Mouse (Mus musculus): ENCODE measurements at regions not wholly inside any gene's neighbourhood (a gene's known extent, or its start where the extent isn't known, plus 50 kb on each side); places are given as distances from the start of the nearest gene placed in this dataset.

GRCm38 (mm10) chr16:93459497-93460240, 144.2 kb downstream of the Setd4 start:
- H3K4me3 ChIP-seq (ENCODE audit: low read length): no peak overlapping the region
- no peak overlapping the region for H3K27ac ChIP-seq (ENCODE audit: low read length)
- no peak overlapping the region for H3K4me2 ChIP-seq (ENCODE audit: low read depth, low read length)
- H3K9me3 ChIP-seq (ENCODE audit: control insufficient read depth, low read length): no peaks in the 10 kb centered on the region
- no peak overlapping the region for H3K9ac ChIP-seq (ENCODE audit: low read depth, low read length)
- 60% methylated on average over 12 of the region's 12 CpGs for WGBS
- H3K36me3 ChIP-seq (ENCODE audit: control insufficient read depth, insufficient read depth, low read length): no peaks in the 10 kb centered on the region
- H3K27me3 ChIP-seq (replicated peaks; ENCODE audit: control insufficient read depth, insufficient read depth, low read length): no peaks in the 10 kb centered on the region
- peaks cover 4% of the 10 kb centered on the region; the same call in 1 of the 2 replicates for H3K4me1 ChIP-seq (ENCODE audit: control insufficient read depth, insufficient read depth, low read length)
- no peak for ATAC-seq

GRCm38 (mm10) chr16:93458598-93459496, 145.0 kb downstream of the Setd4 start:
- H3K27me3 ChIP-seq (replicated peaks; ENCODE audit: control insufficient read depth, insufficient read depth, low read length): no peaks in the 10 kb centered on the region
- no peaks in the 10 kb centered on the region for H3K36me3 ChIP-seq (ENCODE audit: control insufficient read depth, insufficient read depth, low read length)
- WGBS: 48% methylated on average over 25 of the region's 25 CpGs
- peaks cover 4% of the 10 kb centered on the region; the same call in 1 of the 2 replicates for H3K4me1 ChIP-seq (ENCODE audit: control insufficient read depth, insufficient read depth, low read length)
- H3K9ac ChIP-seq (ENCODE audit: low read depth, low read length): no peak overlapping the region
- H3K9me3 ChIP-seq (ENCODE audit: control insufficient read depth, low read length): no peaks in the 10 kb centered on the region
- no peak for ATAC-seq
- no peak overlapping the region for H3K4me3 ChIP-seq (ENCODE audit: low read length)
- H3K27ac ChIP-seq (ENCODE audit: low read length): no peak overlapping the region
- no peak overlapping the region for H3K4me2 ChIP-seq (ENCODE audit: low read depth, low read length)

GRCm38 (mm10) chr16:93458011-93458585, 145.8 kb downstream of the Setd4 start:
- Histone ChIP-seq H3K4me1 (ENCODE audit: control insufficient read depth, insufficient read depth, low read length) (peaks cover 4% of the 10 kb centered on the region; the same call in 1 of the 2 replicates), H3K36me3 (ENCODE audit: control insufficient read depth, insufficient read depth, low read length) (no peaks in the 10 kb centered on the region), H3K4me2 (ENCODE audit: low read depth, low read length) (no peak overlapping the region), H3K9me3 (ENCODE audit: control insufficient read depth, low read length) (no peaks in the 10 kb centered on the region), H3K4me3 (ENCODE audit: low read length) (no peak overlapping the region), H3K27me3 (replicated peaks; ENCODE audit: control insufficient read depth, insufficient read depth, low read length) (no peaks in the 10 kb centered on the region), H3K27ac (ENCODE audit: low read length) (no peak overlapping the region), H3K9ac (ENCODE audit: low read depth, low read length) (no peak overlapping the region)
- WGBS: 89% methylated on average over 20 of the region's 20 CpGs
- no peak for ATAC-seq

GRCm38 (mm10) chr16:93456706-93457425, 147.0 kb downstream of the Setd4 start:
- Histone ChIP-seq H3K27me3 (replicated peaks; ENCODE audit: control insufficient read depth, insufficient read depth, low read length) (no peaks in the 10 kb centered on the region), H3K9ac (ENCODE audit: low read depth, low read length) (no peak overlapping the region), H3K27ac (ENCODE audit: low read length) (no peak overlapping the region), H3K36me3 (ENCODE audit: control insufficient read depth, insufficient read depth, low read length) (no peaks in the 10 kb centered on the region), H3K4me3 (ENCODE audit: low read length) (no peak overlapping the region), H3K4me2 (ENCODE audit: low read depth, low read length) (no peak overlapping the region), H3K4me1 (ENCODE audit: control insufficient read depth, insufficient read depth, low read length) (peaks cover 4% of the 10 kb centered on the region; the same call in 1 of the 2 replicates), H3K9me3 (ENCODE audit: control insufficient read depth, low read length) (no peaks in the 10 kb centered on the region)
- no peak for ATAC-seq
- 83% methylated on average over 17 of the region's 17 CpGs for whole genome bisulfite sequencing

- H3K4me1 ChIP-seq (ENCODE audit: control insufficient read depth, insufficient read depth, low read length): peaks cover 4% of the 10 kb centered on the region; the same call in 1 of the 2 replicates
- no peak overlapping the region for H3K9ac ChIP-seq (ENCODE audit: low read depth, low read length)
- no peaks in the 10 kb centered on the region for H3K9me3 ChIP-seq (ENCODE audit: control insufficient read depth, low read length)
- WGBS: 25% methylated on average over 8 of the region's 8 CpGs
- no peaks in the 10 kb centered on the region for H3K36me3 ChIP-seq (ENCODE audit: control insufficient read depth, insufficient read depth, low read length)
- H3K27me3 ChIP-seq (replicated peaks; ENCODE audit: control insufficient read depth, insufficient read depth, low read length): no peaks in the 10 kb centered on the region
- ATAC-seq: peak; percentile 59
- no peak overlapping the region for H3K4me3 ChIP-seq (ENCODE audit: low read length)
- H3K27ac ChIP-seq (ENCODE audit: low read length): no peak overlapping the region
- H3K4me2 ChIP-seq (ENCODE audit: low read depth, low read length): no peak overlapping the region
Measured at GRCm38 (mm10) chr16:93454080-93454997, 149.5 kb downstream of the Setd4 start.

- ATAC-seq: no peak
- no peaks in the 10 kb centered on the region for H3K9me3 ChIP-seq (ENCODE audit: control insufficient read depth, low read length)
- H3K4me1 ChIP-seq (ENCODE audit: control insufficient read depth, insufficient read depth, low read length): no peaks in the 10 kb centered on the region
- no peak overlapping the region for H3K27ac ChIP-seq (ENCODE audit: low read length)
- no peaks in the 10 kb centered on the region for H3K36me3 ChIP-seq (ENCODE audit: control insufficient read depth, insufficient read depth, low read length)
- H3K9ac ChIP-seq (ENCODE audit: low read depth, low read length): no peak overlapping the region
- no peaks in the 10 kb centered on the region for H3K27me3 ChIP-seq (replicated peaks; ENCODE audit: control insufficient read depth, insufficient read depth, low read length)
- H3K4me2 ChIP-seq (ENCODE audit: low read depth, low read length): no peak overlapping the region
- 85% methylated on average over 9 of the region's 9 CpGs for WGBS
- H3K4me3 ChIP-seq (ENCODE audit: low read length): no peak overlapping the region
Measured at GRCm38 (mm10) chr16:93453056-93453455, 150.8 kb downstream of the Setd4 start.

GRCm38 (mm10) chr16:93450896-93451295, 153.0 kb downstream of the Setd4 start:
- Histone ChIP-seq H3K4me1 (ENCODE audit: control insufficient read depth, insufficient read depth, low read length) (no peaks in the 10 kb centered on the region), H3K27me3 (replicated peaks; ENCODE audit: control insufficient read depth, insufficient read depth, low read length) (no peaks in the 10 kb centered on the region), H3K4me3 (ENCODE audit: low read length) (no peak overlapping the region), H3K9ac (ENCODE audit: low read depth, low read length) (no peak overlapping the region), H3K4me2 (ENCODE audit: low read depth, low read length) (no peak overlapping the region), H3K36me3 (ENCODE audit: control insufficient read depth, insufficient read depth, low read length) (no peaks in the 10 kb centered on the region), H3K9me3 (ENCODE audit: control insufficient read depth, low read length) (no peaks in the 10 kb centered on the region), H3K27ac (ENCODE audit: low read length) (no peak overlapping the region)
- no peak for ATAC-seq
- 88% methylated on average over 6 of the region's 6 CpGs for WGBS

- Histone ChIP-seq H3K9ac (ENCODE audit: low read depth, low read length) (no peak overlapping the region), H3K36me3 (ENCODE audit: control insufficient read depth, insufficient read depth, low read length) (no peaks in the 10 kb centered on the region), H3K27ac (ENCODE audit: low read length) (no peak overlapping the region), H3K4me3 (ENCODE audit: low read length) (no peak overlapping the region), H3K9me3 (ENCODE audit: control insufficient read depth, low read length) (no peaks in the 10 kb centered on the region), H3K27me3 (replicated peaks; ENCODE audit: control insufficient read depth, insufficient read depth, low read length) (no peaks in the 10 kb centered on the region), H3K4me2 (ENCODE audit: low read depth, low read length) (no peak overlapping the region), H3K4me1 (ENCODE audit: control insufficient read depth, insufficient read depth, low read length) (no peaks in the 10 kb centered on the region)
- WGBS: 28% methylated on average over 3 of the region's 3 CpGs
- no peak for ATAC-seq
Measured at GRCm38 (mm10) chr16:93449925-93450324, 153.9 kb downstream of the Setd4 start.

All from intestine, embryonic 16.5 days (tissue).